Mouse (Mus musculus) G1E (cell line): ENCODE measurements around the gene Sdc4. TPM values are rescaled to one million over a fixed set of nuclear protein-coding genes. Genes with fewer than 3 reads are reported as not detected.

ENCODE experiments used
- ATAC-seq: 2 replicates; pipeline ENCODE4 v1.8.0; 2016; ENCODE audit warnings: mild to moderate bottlenecking; ENCODE audit not compliant: insufficient number of reproducible peaks, poor library complexity, low FRiP score, severe bottlenecking; ENCODE audit errors: extremely low read depth
- DNase-seq: peaks from one replicate; pipeline ENCODE4 v3.0.0; 2012; ENCODE audit warnings: low spot score
- H3K27me3 ChIP-seq: 2 replicates; pipeline ENCODE4 v1.6.1; 2012; ENCODE audit warnings: mild to moderate bottlenecking, low read length, inconsistent platforms; ENCODE audit not compliant: insufficient read depth
- H3K36me3 ChIP-seq: replicated peaks from 2 replicates; pipeline ENCODE3; 2012; ENCODE audit warnings: mild to moderate bottlenecking, inconsistent platforms
- H3K4me1 ChIP-seq: 2 replicates; pipeline ENCODE4 v1.6.1; 2012; ENCODE audit warnings: low read depth, low read length, inconsistent platforms, mixed read lengths; ENCODE audit not compliant: insufficient read depth
- H3K4me3 ChIP-seq: 2 replicates; pipeline ENCODE4 v1.5.1; 2012; ENCODE audit warnings: low read depth, mild to moderate bottlenecking, inconsistent platforms, low read length, moderate library complexity, mixed read lengths
- H3K9me3 ChIP-seq: replicated peaks from 2 replicates; pipeline ENCODE4 v1.6.1; 2012; ENCODE audit warnings: inconsistent platforms
- CTCF ChIP-seq: IDR thresholded peaks from 2 replicates; pipeline ENCODE4 v1.5.1; 2012; ENCODE audit warnings: low read depth, low read length, inconsistent platforms, mixed read lengths
- GATA1 ChIP-seq: IDR thresholded peaks from 2 replicates; pipeline ENCODE4 v1.6.1; 2012; ENCODE audit warnings: borderline replicate concordance, low read length, inconsistent platforms, mixed read lengths
- GATA2 ChIP-seq: IDR thresholded peaks from 2 replicates; pipeline ENCODE4 v1.6.1; 2012; ENCODE audit warnings: low read depth, low read length, inconsistent platforms, borderline replicate concordance
- POLR2AphosphoS5 ChIP-seq: IDR thresholded peaks from 2 replicates; pipeline ENCODE4 v1.6.1; 2012; ENCODE audit warnings: low read depth, low read length, inconsistent platforms; ENCODE audit not compliant: insufficient replicate concordance
- TAL1 ChIP-seq: conservative IDR thresholded peaks from 2 replicates; pipeline ENCODE4 v1.6.1; 2012; ENCODE audit warnings: low read depth, low read length, inconsistent platforms, mixed read lengths
- polyA plus RNA-seq: library from polyadenylated mRNA; stranded (reverse); fragments of >175 nt; gene quantifications from 2 replicates; pipeline ENCODE4 v1.2.3, GENCODE M21; 2012
- total RNA-seq, 2 experiments: library from RNA; stranded (forward) in 1 of 2; stranded (reverse) in 1 of 2; fragments of 200-1000 nt in 1 of 2; fragments of >200 nt in 1 of 2; fragmentation: Nextera tagmentation in 1 of 2; gene quantifications; 2 replicates each; pipeline ENCODE4 v1.2.3; 2014 to 2017

The Sdc4 gene
- total and polyA plus RNA-seq, 3 experiments: 0.11 TPM; not detected in 2

GRCm38 (mm10) chr2:164419489-164419888 is 24.2 kb downstream of the Sdc4 start:
- DNase-seq: no peak
- TF ChIP-seq TAL1 (no peak), GATA1 (no peak)
- H3K4me3 ChIP-seq: no peak overlapping the region
- H3K4me1 ChIP-seq: no peaks in the 10 kb centered on the region
- H3K36me3 ChIP-seq: no peaks in the 10 kb centered on the region
- H3K9me3 ChIP-seq: no peaks in the 10 kb centered on the region
- no peaks in the 10 kb centered on the region; the same call in 1 of the 2 replicates for H3K27me3 ChIP-seq
- ATAC-seq: no peak

- no peak for DNase-seq
- Histone ChIP-seq H3K4me3 (no peak overlapping the region), H3K9me3 (no peaks in the 10 kb centered on the region), H3K4me1 (no peaks in the 10 kb centered on the region), H3K27me3 (peaks cover 4% of the 10 kb centered on the region; the same call in 1 of the 2 replicates), H3K36me3 (no peaks in the 10 kb centered on the region)
- TF ChIP-seq GATA1: no peak
- no peak for TF ChIP-seq CTCF
- no peak for TF ChIP-seq POLR2AphosphoS5
- no peak for TF ChIP-seq TAL1
- no peak for TF ChIP-seq GATA2
- ATAC-seq: no peak
These were observed 25.3 kb downstream of the Sdc4 start for GRCm38 (mm10) chr2:164418308-164418875.

GRCm38 (mm10) chr2:164417198-164417597 is 26.5 kb downstream of the Sdc4 start:
- Histone ChIP-seq H3K4me1 (no peaks in the 10 kb centered on the region), H3K9me3 (no peaks in the 10 kb centered on the region), H3K27me3 (peaks cover 4% of the 10 kb centered on the region; the same call in 1 of the 2 replicates), H3K36me3 (no peaks in the 10 kb centered on the region), H3K4me3 (no peak overlapping the region)
- ATAC-seq: no peak
- DNase-seq: no peak
- TF ChIP-seq CTCF (peak; percentile 37; the same call in 1 of the 2 replicates), POLR2AphosphoS5 (no peak), GATA2 (no peak), TAL1 (no peak)

DNA sequence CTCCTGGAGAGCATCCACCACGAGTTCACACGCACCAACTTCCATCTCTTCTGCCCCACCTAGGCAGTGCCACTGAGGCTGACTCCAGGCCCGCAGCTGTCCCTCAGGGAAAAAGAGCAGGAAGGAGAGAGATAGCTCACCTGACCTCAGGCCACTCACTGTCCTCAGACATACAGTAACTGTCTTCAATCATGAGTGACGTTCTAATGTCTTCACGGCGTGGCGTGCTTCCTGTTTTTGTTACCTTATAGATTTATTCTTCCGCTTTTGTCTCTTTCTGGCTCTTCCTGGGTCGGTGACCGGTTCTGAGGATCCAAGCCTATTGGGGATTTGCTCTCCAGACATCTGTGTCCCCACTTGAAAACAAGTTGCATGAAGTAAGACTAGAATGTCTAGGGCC is 29.1 kb downstream of the Sdc4 start:
- TF ChIP-seq CTCF (no peak), GATA1 (no peak), POLR2AphosphoS5 (no peak), TAL1 (no peak), GATA2 (no peak)
- no peaks in the 10 kb centered on the region for H3K4me1 ChIP-seq
- DNase-seq: no peak
- peaks cover 4% of the 10 kb centered on the region; the same call in 1 of the 2 replicates for H3K27me3 ChIP-seq
- H3K9me3 ChIP-seq: no peaks in the 10 kb centered on the region
- H3K36me3 ChIP-seq: no peaks in the 10 kb centered on the region
- no peak overlapping the region for H3K4me3 ChIP-seq
- ATAC-seq: no peak

DNA sequence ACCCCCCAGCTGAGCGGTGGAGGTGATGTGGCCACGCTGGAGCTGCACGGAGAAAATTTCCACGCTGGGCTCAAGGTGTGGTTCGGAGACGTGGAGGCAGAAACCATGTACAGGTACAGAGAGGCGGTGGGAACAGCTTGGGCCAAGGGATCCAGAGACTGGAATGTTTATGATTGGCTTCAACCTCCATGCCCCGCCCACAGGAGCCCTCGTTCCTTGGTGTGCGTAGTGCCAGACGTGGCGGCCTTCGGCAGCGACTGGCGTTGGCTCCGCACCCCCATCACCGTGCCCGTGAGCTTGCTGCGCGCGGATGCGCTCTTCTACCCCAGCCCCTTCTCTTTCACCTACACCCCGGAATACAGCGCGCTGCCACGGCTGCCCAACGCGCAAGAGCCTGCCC is 29.5 kb downstream of the Sdc4 start:
- Histone ChIP-seq H3K4me1 (no peaks in the 10 kb centered on the region), H3K36me3 (no peaks in the 10 kb centered on the region), H3K9me3 (no peaks in the 10 kb centered on the region), H3K27me3 (peaks cover 4% of the 10 kb centered on the region; the same call in 1 of the 2 replicates), H3K4me3 (no peak overlapping the region)
- TF ChIP-seq GATA1 (no peak), GATA2 (no peak), TAL1 (no peak), POLR2AphosphoS5 (no peak), CTCF (no peak)
- ATAC-seq (no peak), DNase-seq (no peak)

- DNase-seq (peak; percentile 52), ATAC-seq (no peak)
- TF ChIP-seq GATA2: no peak
- peak; percentile 36; the same call in 1 of the 2 replicates for TF ChIP-seq CTCF
- TF ChIP-seq TAL1: no peak
- TF ChIP-seq GATA1: no peak
- no peak for TF ChIP-seq POLR2AphosphoS5
- Histone ChIP-seq H3K27me3 (peaks cover 12% of the 10 kb centered on the region; the same call in 1 of the 2 replicates), H3K4me1 (no peaks in the 10 kb centered on the region), H3K9me3 (no peaks in the 10 kb centered on the region), H3K36me3 (no peaks in the 10 kb centered on the region), H3K4me3 (no peak overlapping the region)
These were observed 36.0 kb downstream of the Sdc4 start for GRCm38 (mm10) chr2:164407708-164408107.
